Mouse (Mus musculus) stomach, embryonic 16.5 days (tissue): ENCODE results near the gene Wdr72. TPM values are rescaled to one million over a fixed set of nuclear protein-coding genes. Genes with fewer than 3 reads are reported as not detected.

ENCODE experiments used
- ATAC-seq: fragments of 200-750 bp; cut with Nextera tagmentation; 2 replicates; pipeline ENCODE4 v1.8.0; 2017; ENCODE audit warnings: moderate number of reproducible peaks, moderate TSS enrichment; ENCODE audit not compliant: insufficient read depth, low FRiP score
- H3K27ac ChIP-seq: fragments of 300-500 bp; sonication (generic); 2 replicates; pipeline ENCODE4 v1.5.1; 2014; ENCODE audit warnings: low read length
- H3K27me3 ChIP-seq: fragments of 300-500 bp; sonication (generic); 2 replicates; pipeline ENCODE4 v1.6.1; 2014; ENCODE audit warnings: low read length, control low read depth, mixed read lengths; ENCODE audit not compliant: control insufficient read depth, insufficient read depth
- H3K36me3 ChIP-seq: fragments of 300-500 bp; sonication (generic); 2 replicates; pipeline ENCODE4 v1.6.1; 2014; ENCODE audit warnings: low read length; ENCODE audit not compliant: control insufficient read depth, insufficient read depth
- H3K4me1 ChIP-seq: fragments of 300-500 bp; sonication (generic); 2 replicates; pipeline ENCODE4 v1.6.1; 2014; ENCODE audit warnings: low read length, control low read depth, mixed read lengths; ENCODE audit not compliant: control insufficient read depth, insufficient read depth
- H3K4me2 ChIP-seq: fragments of 300-500 bp; sonication (generic); 2 replicates; pipeline ENCODE4 v1.6.1; 2014; ENCODE audit warnings: low read depth, low read length, mixed read lengths
- H3K4me3 ChIP-seq: fragments of 300-500 bp; sonication (generic); replicated peaks from 2 replicates; pipeline ENCODE4 v1.5.1; 2014; ENCODE audit warnings: mild to moderate bottlenecking, low read length
- H3K9ac ChIP-seq: fragments of 300-500 bp; sonication (generic); 2 replicates; pipeline ENCODE4 v1.6.1; 2014; ENCODE audit warnings: low read length
- H3K9me3 ChIP-seq: fragments of 300-500 bp; sonication (generic); replicated peaks from 2 replicates; pipeline ENCODE4 v1.6.1; 2016; ENCODE audit warnings: low read length, control low read depth; ENCODE audit not compliant: control insufficient read depth
- WGBS: fragments of 180-500 bp; shearing (Covaris S2); extraction: QIAGEN DNeasy Blood & Tissue Kit; methylation state at CpG from one replicate; pipeline ENCODE4 v1.1.7; 2014; 5-methylcytosine and 5-hydroxymethylcytosine counted together
- polyA plus RNA-seq: library from polyadenylated mRNA; unstranded; fragments of >200 nt; fragmentation: Nextera tagmentation; extraction: Ambion mirVana; gene quantifications from 2 replicates; pipeline ENCODE4 v1.2.1, GENCODE M21; 2015

Gene Wdr72
- polyA plus RNA-seq, 1 experiment from 2014 or later = 2.1 TPM

DNA sequence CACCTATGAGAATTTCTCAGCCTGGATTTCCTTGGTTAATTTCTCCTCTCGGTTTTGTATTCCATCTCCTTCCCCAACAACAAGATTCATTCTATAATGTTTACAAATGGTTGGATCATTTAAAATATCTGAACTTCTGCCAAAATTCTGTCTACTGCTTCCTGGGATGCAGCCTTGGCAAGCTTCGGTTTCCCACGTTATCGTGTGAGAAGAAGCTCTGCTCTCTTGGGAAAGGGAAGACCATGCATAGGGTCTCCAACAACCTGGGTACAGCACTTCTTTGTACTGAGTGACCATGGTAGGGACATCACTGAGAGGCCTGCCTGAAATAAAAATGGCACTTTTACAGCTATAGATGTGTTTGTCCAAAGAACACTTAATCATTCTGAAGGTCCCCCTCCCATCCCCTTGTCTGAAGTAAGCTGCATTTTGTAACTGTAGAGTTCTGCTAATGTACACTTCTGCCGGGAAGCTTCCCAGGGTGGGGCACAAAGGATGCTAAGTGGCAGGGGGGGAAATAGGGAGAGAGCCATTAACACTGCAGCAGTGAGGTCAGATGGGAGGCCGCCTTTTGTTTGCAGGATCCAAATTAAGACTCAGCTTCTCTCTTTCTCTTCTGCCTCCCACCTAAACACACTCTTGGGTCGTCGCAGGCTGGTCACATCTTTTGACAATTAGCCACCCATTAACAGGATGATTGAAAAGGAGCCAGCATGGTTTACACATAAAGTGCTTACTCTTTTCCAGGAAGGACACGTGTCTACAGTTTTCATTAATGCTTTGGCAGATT, 220.7 kb downstream of the Wdr72 start:
- 24% methylated on average over 9 of the region's 9 CpGs for WGBS
- Histone ChIP-seq H3K27me3 (no peaks in the 10 kb centered on the region), H3K4me2 (no peak overlapping the region), H3K27ac (no peak overlapping the region), H3K9me3 (no peaks in the 10 kb centered on the region), H3K4me1 (no peaks in the 10 kb centered on the region), H3K9ac (no peak overlapping the region), H3K36me3 (no peaks in the 10 kb centered on the region), H3K4me3 (no peak overlapping the region)
- no peak for ATAC-seq

DNA sequence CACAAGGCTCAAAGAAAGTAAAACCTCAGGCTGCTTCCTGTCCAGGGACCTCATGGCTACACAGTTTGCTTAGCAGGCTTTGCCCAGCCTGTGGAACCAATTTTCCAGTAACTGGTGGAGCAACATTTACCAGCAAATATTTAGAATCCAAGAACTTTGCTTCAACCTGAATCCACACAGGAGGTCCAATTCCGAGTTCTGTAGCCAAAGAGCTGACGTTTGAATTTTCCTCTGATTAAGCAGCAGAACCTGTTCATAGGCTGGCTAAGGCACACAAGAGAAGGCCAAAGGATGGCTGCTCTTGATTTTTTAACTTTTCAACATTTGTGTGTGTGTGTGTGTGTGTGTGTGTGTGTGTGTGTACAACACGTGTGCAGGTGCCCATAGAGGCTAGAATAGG, 222.2 kb downstream of the Wdr72 start:
- no peak overlapping the region for H3K9ac ChIP-seq
- no peak for ATAC-seq

More for the DNA sequence above, 222.2 kb downstream of the Wdr72 start:
- no peak overlapping the region for H3K4me2 ChIP-seq
- no peaks in the 10 kb centered on the region for H3K4me1 ChIP-seq
- H3K36me3 ChIP-seq = no peaks in the 10 kb centered on the region
- no peaks in the 10 kb centered on the region for H3K27me3 ChIP-seq
- H3K9me3 ChIP-seq = no peaks in the 10 kb centered on the region
- no peak overlapping the region for H3K4me3 ChIP-seq
- WGBS = 67% methylated on average over 3 of the region's 3 CpGs
- H3K27ac ChIP-seq = no peak overlapping the region

Other genes with a start within 250 kb of the Wdr72 start
- gene Unc13c, start 141.4 kb upstream of the Wdr72 start, polyA plus RNA-seq = 0.89 and 0.99 TPM in 2 replicates